Mouse (Mus musculus) spleen, adult 12 weeks (tissue): ENCODE data around the gene Htr3a.

Source experiments
- DNase-seq: peaks from one replicate; pipeline ENCODE4 v3.0.0; 2022; ENCODE audit warnings: low spot score

Gene Htr3a

DNA sequence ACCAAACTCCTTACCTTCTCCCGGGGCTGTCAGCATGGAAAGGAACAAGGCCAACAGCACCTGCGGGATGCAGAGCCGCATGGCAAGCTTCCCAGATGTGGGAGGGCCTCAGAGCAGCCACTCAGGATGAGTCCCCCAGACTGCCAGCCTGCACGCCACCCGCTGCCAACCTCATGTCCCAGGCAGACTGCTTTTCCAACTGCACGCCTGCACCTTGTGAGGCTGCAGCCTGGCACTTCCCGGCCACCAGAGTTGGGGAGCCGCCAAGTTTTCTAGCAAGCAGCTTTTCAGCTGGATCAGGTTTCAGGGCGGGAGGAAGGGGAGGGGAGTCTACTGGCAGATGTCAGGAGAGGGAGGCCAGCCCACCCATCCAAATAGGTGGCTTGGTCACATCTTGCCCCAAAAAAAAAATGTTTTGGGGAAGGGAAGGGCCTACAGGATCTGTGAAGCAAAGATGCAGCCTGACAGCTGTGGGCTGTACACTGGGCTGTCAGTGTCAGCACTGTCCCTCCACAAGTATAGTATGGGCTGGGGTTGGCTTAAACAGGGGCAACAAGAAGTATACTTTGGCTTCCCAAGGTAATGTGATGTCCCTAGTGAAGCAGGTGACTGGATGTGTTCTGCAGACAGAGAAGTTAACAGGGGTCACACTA, at the start of gene Htr3a:
TSS of gene Htr3a (minus strand) at position 215 of the 653 bp plus-strand sequence.
- DNase-seq = no peak

DNA sequence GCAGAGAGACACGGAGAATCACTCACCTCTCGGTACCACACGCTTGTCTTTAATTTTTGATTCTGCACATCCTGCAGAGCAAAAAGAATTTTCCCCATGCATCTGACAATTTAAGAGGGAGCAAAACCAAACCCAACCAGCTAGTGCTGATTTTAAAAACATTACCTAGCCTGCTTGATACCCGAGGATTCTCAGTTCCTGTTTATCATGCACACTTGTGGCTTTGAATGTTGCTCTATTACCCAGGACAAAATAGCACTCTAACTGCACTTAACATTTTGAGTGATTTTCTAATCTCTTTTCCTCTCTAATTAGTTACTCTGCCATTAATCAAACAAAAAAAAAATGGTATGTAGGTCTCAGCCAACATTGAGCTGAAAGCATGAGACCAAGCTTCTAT, 36.7 kb upstream of the Htr3a start:
- no peak for DNase-seq

DNA sequence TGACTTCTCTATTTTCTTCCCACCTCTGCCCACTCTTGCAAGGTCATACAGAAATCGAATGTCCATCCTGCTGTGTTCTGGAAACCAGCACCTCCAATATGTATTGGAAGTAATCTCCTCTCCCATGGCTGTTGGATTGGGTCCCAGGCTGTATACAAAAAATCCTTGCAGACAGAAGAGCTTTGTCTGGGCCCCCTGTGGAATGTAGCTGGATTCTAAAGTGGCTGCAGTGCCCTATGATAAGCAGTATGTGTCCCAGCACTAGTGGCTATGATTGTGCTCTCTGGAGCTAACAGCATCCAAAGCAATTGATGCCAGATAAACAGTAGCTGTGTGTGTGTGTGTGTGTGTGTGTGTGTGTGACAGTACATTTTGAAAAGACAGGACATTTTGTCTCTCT, 31.4 kb upstream of the Htr3a start:
- DNase-seq = no peak

DNA sequence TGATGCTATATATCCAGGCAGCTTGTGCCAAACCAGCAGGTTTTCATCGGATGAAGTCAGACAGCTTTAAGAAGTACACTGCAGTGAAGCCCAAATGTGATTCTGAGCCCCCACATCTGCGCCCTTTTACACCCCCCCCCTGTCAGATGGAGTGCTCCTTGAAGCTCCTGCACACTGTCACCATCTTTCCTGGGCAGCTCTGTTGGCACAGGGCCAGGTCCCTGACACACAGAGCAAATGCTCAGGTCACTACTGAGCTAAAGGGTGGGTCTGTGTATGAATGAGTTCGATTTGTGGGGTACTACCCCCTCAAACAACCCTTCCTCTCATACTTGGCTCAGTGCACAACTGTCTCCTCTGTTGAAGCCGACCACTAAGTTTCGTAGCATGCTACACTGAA, 18.5 kb upstream of the Htr3a start:
- no peak for DNase-seq

DNA sequence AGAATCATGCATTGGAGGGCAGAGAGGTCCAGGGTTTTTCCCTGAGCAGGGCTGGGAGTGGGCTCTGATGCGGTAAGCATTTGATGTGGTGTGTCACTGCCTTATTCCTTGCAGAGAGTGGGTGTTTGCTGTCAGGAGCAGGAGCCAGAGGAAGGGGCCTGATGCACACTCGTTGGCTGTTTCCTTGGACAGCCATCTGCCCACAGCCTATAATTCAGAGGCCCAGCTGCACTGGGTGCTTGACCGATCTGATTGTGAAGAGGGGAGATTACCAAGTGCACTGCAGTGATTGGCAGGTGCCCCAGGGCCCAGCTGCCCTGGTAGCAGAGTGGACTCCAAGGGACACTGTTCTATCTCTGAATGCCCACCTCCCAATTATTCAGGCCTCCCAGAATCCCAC, 17.9 kb upstream of the Htr3a start:
- DNase-seq = no peak

DNA sequence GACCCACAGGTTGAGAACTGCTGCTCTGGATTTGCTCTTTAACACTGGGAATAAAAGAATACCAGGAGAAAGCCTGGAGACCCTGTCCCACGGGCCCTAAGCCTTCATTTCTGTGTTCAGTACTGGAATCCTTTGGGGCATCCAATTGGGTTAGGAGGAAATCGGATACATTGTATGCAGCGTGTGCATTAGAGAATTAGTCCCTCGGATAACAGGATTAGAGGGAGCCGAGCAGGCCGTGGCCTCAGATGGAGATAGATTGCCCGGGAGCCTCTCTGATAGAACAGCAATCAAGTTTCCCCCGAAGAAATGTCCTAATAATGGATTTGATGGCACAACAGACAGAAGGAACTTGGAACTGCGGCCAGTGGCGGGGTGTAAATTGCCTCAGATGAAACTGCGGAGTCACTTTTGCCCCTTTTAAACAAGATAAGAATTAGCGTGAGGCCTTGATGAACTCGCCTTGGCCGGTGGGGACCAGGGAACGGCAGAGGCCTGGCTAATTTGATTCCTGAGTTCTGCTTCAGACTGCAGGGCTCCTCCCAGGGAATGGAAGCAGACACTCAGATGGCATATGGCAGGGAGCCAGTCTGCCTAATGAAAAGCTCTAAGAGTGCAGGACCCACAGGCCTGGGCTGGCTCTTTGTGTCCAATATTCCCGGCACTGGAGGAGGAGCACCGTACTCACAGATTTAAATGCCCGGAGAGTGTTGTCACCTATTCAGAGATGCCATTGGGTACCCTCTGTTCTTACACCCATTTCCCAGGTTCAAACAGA, 5.3 kb upstream of the Htr3a start:
- DNase-seq = no peak

DNA sequence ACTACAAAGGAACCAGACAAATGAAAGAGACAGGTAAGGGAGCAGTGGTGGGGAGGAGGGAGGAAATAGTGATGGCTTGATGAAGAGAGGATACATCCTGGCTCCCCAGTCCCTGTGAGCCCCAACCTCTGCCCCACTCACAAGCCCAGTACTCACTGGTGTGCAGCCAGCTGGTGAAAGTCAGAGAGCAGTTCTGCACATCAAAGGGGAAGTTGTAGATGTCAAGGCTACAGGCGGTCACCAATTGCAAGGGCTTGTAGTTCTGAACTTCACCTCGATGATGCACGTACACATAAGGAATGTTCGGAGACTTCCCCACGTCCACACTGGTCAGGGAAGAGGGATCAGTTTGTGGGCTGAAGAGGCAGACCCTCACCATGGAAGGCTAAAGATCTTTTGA, 6.5 kb downstream of the Htr3a start:
- no peak for DNase-seq

DNA sequence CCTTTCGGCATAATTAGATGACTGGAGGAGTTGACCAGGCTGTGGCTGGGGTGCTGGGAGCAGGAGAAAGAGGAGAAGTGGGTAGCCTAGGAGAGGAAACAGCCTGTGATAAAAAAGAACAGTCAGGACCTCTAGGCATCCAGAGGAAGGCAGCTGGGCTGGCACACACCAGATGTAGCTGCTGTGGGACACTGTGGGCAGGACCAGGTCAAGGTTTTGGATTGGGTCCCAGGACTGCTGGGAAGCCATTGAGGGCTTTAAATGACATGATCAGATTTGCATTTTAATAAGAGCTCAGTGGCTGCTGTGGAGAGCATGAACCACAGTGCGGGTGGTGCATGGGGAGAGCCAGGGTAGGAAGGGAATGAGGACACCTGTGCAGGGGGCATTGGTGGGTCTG, 7.1 kb downstream of the Htr3a start:
- no peak for DNase-seq

DNA sequence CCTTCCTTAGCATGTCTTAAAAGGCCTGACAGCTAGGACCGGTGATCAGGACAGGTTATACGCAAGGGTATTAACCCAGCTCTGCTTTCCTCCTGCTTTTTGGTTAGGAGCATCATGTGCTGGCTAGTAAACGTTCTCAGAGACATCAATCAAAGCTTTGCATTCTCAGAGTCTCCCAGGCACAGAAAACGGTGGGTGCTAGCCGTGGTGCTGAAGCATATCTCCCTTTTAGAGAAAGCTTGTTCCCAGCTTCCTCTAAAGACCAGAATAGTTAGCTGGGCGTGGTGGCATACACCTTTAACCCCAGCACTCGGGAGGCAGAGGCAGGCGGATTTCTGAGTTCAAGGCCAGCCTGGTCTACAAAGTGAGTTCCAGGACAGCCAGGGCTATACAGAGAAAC, 12.3 kb downstream of the Htr3a start:
- no peak for DNase-seq

DNA sequence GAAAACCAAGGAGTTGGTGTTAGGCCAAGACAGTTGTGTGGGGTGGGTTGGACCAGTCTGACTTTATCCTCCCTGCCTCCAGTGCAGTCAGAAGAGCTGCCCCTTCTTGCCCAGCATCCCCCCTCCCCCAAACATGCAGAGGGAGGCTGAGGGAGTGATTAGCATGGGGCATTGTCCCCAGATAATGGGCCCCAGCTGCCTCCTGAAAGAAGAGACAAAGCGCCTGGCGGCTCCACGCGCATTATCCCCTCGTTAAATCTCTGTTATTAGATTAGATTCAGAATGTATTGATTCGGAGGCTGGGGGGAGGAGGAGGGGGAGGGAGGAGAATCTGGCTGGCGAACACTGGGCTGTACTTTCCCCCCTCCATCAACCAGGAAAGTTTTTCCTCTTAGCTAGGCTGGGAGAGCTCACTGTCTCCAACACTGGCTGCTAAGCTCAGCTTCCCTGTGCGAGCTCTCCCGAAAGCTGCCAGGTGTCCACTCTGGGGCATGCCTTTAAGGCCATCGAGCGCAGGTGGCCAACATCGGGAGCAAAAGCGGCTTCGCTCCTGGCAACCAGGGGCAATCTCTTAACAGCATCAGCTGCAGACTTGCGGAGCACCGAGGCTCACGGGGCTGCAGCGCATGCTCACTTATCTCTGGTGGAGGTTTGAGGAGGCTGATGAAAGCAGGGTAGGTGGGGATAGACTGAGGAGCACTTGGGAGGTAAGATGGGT, 14.9 kb downstream of the Htr3a start:
- DNase-seq = no peak

DNA sequence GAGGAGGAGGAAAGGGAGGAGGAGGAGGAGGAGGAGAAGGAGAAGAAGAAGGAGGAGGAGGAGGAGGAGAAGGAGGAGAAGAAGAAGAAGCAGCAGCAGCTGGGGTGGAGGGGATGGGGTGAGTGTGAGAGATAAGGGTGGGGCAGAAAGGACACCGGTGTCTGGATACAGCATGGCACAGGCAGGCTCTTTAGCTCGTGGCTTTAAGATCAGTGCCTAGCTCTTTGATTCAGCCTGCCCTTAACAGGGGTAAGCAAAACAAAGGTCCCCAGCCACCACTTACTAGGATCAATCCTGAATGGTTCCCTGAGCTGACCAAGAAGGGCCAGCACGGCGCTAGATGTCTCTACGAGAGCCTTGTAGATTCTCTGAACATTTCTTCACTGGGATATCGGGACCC, 16.1 kb downstream of the Htr3a start:
- DNase-seq = no peak

DNA sequence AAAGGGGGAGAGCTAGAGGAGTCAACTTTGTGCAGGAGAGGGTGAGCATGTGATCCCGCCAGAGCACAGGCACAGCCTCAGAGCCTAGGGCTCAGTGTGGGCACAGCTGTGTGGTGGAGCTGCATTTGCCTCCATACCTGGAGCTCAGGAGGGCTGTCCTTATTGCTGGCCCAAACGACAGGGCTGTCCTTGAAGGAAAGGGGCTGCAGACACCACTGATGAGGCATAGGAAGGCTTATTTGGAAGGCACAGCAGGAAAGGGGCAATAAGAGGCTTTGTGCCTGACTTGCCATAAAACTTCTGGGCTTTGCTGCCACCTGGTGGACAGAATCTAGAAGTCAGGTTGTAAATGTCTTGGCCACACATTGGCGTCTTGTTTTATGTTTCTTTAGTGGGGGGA, 16.9 kb downstream of the Htr3a start:
- no peak for DNase-seq

DNA sequence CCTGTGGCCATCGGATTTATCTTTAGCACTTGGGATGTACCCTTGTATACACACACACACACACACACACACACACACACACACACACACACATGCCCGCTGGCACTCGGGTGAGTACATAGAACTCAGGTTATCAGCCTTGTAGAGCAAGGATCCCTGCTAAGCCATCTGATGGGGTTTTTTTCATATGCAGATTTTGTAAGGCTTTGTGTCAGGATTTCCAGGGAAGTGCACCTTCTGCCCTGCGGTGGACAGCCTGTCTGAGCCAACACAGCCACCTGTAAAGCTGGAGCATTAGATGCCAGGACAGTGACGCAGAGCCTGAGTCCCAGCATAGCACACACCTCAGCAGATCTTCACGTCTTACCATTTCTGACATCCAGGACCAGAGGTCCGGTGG, 21.8 kb downstream of the Htr3a start:
- no peak for DNase-seq

DNA sequence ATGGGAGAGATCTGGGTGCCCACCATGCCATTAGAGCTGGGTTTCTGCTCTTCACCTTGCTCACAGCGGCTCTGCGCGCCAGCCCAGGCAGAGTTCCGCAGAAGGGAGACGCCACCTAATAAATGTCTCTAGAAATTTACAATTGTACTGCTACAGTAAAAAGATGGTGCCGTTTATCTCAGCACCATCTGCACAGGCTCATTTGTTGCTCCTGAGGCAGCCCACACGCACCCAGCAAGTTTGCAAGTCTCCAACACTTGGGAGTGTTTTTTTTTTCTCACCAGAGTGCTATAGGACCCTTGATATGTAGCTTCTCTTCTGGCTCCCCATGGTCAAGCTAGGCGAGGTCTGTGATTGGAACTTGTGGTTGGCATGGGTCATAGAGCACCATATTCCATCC, 38.0 kb downstream of the Htr3a start:
- DNase-seq = no peak

DNA sequence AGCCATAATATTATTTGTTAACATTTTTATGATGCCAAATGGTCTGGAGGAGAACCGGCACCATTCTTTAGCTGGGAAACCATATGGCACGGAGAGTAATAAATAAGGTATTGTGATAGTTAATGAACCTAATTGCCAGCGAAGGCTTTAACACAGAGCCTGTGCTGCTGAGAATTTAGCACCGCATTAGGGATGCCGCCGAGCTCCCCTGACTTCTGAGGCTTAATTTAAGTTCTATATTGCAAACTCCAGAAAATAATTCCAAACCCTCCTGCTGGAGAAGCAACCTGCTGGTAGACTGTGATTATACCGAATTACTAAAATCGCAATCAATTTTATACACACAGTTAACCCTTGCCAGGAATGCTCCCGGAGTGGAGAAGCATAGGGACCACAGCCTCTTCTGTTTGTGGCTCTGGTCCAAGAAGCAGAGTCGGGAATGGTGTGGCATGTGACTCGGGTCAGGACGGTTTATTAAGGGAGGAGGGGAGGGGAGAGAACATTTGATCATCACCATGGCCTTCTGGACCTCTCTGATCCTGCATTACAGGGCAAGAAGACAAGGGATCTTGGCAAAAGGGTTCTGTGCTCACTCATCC, 44.3 kb downstream of the Htr3a start:
- DNase-seq = no peak

DNA sequence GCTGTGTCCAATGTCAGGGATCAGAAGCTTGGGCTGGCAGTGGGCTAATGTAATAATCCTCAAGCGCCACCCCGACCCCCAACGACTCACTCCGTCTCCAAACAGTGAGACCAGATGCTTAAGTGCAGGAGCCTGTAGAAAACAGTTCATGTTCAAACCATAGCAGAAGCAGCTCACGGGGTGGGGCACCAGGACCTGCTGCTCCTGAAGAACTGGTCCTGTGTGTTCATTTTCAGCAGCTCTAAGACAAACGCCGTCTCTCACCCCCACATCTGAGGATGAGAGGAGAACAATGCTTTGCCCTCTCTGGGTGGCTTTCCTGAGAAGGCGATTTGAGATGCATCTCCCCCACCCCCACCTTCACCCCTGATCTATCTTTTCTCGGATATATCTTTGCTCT, 45.7 kb downstream of the Htr3a start:
- no peak for DNase-seq

DNA sequence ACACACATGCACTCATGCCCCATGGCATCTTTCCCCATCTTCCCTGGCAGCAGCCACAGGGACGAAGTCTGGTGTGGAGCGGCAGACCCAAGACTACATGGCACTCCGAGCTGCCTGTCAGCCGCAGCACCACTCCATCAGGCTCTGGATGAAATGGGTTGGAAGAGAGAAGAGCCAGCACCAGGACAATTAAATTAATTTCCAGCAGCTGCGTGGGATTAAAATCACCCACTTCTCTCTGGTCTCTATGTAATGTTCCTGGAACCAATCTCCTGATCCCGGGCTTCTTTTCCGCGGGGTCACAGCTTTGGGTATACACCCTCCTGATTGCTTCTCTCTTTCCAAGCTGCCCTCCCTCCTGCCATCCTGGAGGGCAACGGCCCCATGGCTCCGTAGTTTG, 49.4 kb downstream of the Htr3a start:
- no peak for DNase-seq

DNA sequence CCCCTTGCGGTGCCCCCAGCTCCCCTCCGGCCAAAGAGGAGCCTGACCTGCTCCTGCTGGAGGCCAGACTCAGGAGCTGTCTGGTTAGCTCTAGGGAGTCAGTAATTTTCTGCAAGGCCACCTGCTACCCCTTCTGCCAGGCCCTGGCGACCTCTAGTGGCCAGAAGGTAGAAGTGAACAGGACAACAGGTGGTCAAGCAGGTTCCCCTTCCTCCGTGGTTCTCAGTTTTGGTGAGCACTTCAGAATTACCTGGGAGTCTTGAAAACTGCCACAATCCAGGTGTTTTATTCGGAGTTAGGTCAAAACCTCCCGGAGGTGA, 50.4 kb downstream of the Htr3a start:
- no peak for DNase-seq

DNA sequence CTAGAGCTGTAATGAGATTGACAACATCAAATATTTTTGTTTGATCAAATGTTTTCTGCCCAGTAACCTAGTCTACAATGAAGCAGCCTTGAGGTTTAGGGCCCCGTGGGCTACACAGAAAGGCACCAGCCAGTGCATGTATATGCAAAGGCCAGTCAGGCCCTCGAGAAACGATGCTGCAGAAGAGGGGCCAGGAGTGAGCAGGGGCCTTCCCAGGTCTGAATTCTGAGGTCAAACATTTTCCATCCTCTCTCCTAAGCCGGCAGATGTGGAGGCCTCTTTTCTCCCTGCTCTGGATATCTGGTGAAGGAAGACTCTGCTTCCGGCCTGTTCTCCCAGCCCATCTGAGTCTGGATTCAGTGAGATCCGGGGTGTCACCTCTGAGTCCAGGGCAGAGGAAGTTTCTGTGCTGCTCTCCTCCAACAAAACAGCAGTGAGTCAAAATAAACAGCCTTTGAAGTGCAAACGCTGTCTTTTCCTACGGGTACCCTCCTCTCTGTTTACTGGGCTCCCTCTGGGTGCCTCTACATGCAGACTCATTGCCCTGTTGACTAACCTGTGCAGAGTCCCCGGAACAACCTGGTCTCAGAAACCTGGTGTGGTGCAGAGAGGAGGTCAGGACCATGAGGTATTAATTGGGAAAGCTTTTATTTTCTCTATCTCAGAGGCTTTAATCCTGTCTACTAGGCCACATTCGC, 50.9 kb downstream of the Htr3a start:
- no peak for DNase-seq

DNA sequence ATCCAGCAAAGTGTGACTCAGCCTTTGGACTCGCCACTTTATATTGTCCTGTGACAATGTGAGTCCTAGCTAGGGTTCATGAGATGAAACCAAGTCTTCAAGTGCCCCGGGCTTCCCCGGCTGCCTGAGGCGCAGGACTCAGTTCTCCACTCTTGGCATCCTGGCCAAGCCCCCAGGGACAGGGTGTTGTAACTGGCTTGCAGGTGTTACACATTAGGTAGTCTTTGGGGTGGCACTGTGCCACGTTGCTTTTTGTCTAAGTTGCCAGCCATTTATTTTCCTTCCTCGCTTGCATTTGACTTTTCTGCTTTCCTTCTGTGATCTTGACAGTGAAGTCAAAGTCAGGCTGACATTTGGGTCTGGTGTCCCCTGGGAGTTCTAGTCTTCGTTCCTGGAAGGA, 53.0 kb downstream of the Htr3a start:
- DNase-seq = no peak

DNA sequence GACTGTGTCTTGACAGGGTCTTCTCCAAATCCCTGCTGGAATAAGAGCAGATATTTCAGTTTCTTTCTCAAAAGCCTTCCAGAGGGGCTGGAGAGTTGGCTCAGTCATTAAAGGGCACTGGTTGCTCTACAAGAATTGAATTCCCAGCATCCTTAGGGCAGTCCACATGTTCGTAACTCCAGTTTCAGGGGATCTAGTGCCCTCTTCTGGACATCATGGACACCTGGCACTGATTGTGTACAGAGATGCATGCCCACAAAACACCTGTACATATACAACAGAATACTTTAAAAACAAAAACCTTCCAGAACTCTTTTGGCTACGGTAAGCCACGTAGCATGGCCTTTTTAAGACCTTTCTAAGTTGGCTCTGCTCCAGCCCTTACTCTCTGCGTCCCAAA, 54.7 kb downstream of the Htr3a start:
- DNase-seq = no peak

DNA sequence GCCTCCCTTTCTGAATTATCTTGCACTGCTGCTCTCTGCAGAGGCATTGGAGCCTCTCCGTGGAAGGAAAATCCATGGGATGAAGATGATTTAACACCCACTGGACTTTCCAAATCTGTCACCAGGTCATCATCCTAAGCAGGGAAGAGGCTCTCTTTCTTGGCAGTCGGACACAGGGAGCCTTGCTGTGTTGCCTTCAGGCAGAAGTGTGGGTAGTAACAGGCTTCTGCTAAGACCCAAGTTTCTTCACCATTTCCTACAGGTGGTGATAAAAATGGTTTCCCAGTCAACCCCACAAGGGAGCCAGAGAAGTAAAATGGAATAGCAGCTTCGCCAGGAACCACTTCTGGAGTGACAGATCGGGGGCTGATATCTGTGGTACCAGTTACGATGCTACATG, 61.4 kb downstream of the Htr3a start:
- DNase-seq = no peak
